Mouse (Mus musculus) cerebellum, adult 2 months (tissue): ENCODE measurements around the gene Tbc1d22a.

Experiments
- CTCF ChIP-seq: fragments of 200-500 bp; IDR thresholded peaks from 2 replicates; pipeline ENCODE4 v1.5.1; 2011; ENCODE audit warnings: low read depth, mild to moderate bottlenecking, control low read depth, low read length, moderate library complexity, borderline replicate concordance; ENCODE audit not compliant: insufficient read depth
- POLR2A ChIP-seq: fragments of 200-500 bp; IDR thresholded peaks from 2 replicates; pipeline ENCODE4 v1.6.1; 2011; ENCODE audit warnings: low read length, control low read depth, borderline replicate concordance; ENCODE audit not compliant: insufficient read depth

DNA sequence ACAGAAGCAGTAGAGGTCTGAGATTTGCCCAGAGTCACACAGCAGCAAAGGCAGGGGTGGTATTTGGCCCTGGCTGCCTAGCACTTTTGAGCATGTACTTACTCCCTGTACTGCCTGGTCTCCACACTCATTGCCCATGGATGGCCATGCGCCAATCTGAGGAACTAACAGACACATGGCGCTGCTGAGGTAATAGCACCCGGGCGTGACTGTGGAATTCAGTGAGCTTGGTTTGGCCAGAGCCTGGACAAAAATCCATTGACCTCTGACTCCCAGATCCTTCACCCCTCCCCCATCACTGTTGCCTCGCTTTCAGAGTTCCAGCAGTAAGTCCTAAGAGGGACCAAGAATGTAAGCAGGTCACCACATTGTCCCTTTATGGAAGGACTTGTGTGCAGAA, 278.4 kb downstream of the Tbc1d22a start:
- TF ChIP-seq CTCF = no peak
- no peak for TF ChIP-seq POLR2A
